Mouse (Mus musculus) limb, embryonic 14.5 days (tissue): ENCODE measurements around the gene Gtf2f1. TPM values are rescaled to one million over a fixed set of nuclear protein-coding genes. Genes with fewer than 3 reads are reported as not detected.

Experiments
- ATAC-seq: fragments of 200-750 bp; cut with Nextera tagmentation; 2 replicates; pipeline ENCODE4 v1.8.0; 2017; ENCODE audit warnings: low read depth, moderate number of reproducible peaks, moderate TSS enrichment; ENCODE audit not compliant: low FRiP score
- DNase-seq: peaks from one replicate; pipeline ENCODE4 v3.0.0-alpha.2; 2015; ENCODE audit warnings: low spot score
- H3K27ac ChIP-seq: fragments of 300-500 bp; sonication (generic); replicated peaks from 2 replicates; pipeline ENCODE4 v1.5.1; 2014; ENCODE audit warnings: low read depth, mild to moderate bottlenecking, low read length, moderate library complexity, mixed read lengths
- H3K27me3 ChIP-seq: fragments of 300-500 bp; sonication (generic); 2 replicates; pipeline ENCODE4 v1.6.1; 2014; ENCODE audit warnings: low read length, mixed read lengths; ENCODE audit not compliant: control insufficient read depth, insufficient read depth
- H3K36me3 ChIP-seq: fragments of 300-500 bp; sonication (generic); 2 replicates; pipeline ENCODE4 v1.6.1; 2014; ENCODE audit warnings: mild to moderate bottlenecking, low read length, moderate library complexity, mixed read lengths; ENCODE audit not compliant: control insufficient read depth, insufficient read depth
- H3K4me1 ChIP-seq: fragments of 300-500 bp; sonication (generic); 2 replicates; pipeline ENCODE4 v1.6.1; 2014; ENCODE audit warnings: antibody characterized with exemption, low read length, mixed read lengths; ENCODE audit not compliant: control insufficient read depth, insufficient read depth
- H3K4me2 ChIP-seq: fragments of 300-500 bp; sonication (generic); replicated peaks from 2 replicates; pipeline ENCODE4 v1.6.1; 2014; ENCODE audit warnings: low read depth, mild to moderate bottlenecking, low read length, moderate library complexity; ENCODE audit not compliant: severe bottlenecking
- H3K4me3 ChIP-seq: fragments of 300-500 bp; sonication (generic); replicated peaks from 2 replicates; pipeline ENCODE4 v1.5.1; 2014; ENCODE audit warnings: low read length
- H3K9ac ChIP-seq: fragments of 300-500 bp; sonication (generic); 2 replicates; pipeline ENCODE4 v1.6.1; 2014; ENCODE audit warnings: mild to moderate bottlenecking, low read depth, low read length, moderate library complexity; ENCODE audit not compliant: severe bottlenecking
- H3K9me3 ChIP-seq: fragments of 300-500 bp; sonication (generic); 2 replicates; pipeline ENCODE4 v1.6.1; 2016; ENCODE audit warnings: low read length; ENCODE audit not compliant: control insufficient read depth
- POLR2A ChIP-seq: fragments of 200-500 bp; IDR thresholded peaks from 2 replicates; pipeline ENCODE4 v1.8.0; 2012; ENCODE audit warnings: inconsistent platforms, mild to moderate bottlenecking, moderate library complexity, borderline replicate concordance; ENCODE audit not compliant: insufficient read depth, insufficient read length; ENCODE audit errors: extremely low read depth
- WGBS: fragments of 180-500 bp; shearing (Covaris S2); extraction: QIAGEN DNeasy Blood & Tissue Kit; methylation state at CpG from one replicate; pipeline ENCODE4 v1.1.7; 2014; 5-methylcytosine and 5-hydroxymethylcytosine counted together
- polyA plus RNA-seq, 2 experiments: library from polyadenylated mRNA; depleted of rRNA in 1 of 2; stranded (reverse) in 1 of 2; unstranded in 1 of 2; fragments of >200 nt; fragmentation: Nextera tagmentation in 1 of 2; extraction: Ambion mirVana in 1 of 2; gene quantifications; 2 replicates each; pipeline versions ENCODE4 v1.2.1 to v1.2.3; 2012 to 2014

The Gtf2f1 gene
- polyA plus RNA-seq, 2 experiments: 54.1 to 68.5 TPM

DNA sequence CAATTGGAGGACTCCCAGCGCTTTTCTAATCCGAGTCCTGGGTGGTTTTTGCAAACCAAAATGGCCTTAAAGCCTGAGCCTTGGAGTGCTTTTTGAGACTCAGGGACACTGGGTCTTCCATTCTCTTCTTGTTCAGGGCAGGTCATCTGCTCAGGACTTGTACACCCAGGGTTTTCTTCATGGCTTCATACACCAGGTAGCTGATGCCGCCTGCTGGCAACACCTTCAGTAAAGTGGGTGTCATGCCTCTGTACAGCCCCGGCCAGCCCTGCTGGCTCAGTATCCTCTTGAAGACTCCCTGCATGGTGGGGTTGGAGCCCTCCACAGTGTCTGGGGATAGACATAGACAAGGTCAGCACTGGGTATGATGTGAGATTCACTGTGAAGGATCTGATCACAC is 21.8 kb upstream of the Gtf2f1 start:
- H3K4me3 ChIP-seq: no peak overlapping the region; the same call in 1 of the 2 replicates
- H3K4me1 ChIP-seq: peaks cover 14% of the 10 kb centered on the region
- no peak overlapping the region for H3K27ac ChIP-seq
- H3K27me3 ChIP-seq: peaks cover 3% of the 10 kb centered on the region; the same call in 1 of the 2 replicates
- TF ChIP-seq POLR2A: no peak
- ATAC-seq (no peak), DNase-seq (no peak)
- H3K9me3 ChIP-seq: no peaks in the 10 kb centered on the region
- no peak overlapping the region for H3K9ac ChIP-seq
- no peak overlapping the region for H3K4me2 ChIP-seq
- peaks cover 10% of the 10 kb centered on the region for H3K36me3 ChIP-seq
- WGBS: 87% methylated on average over 4 of the region's 4 CpGs

DNA sequence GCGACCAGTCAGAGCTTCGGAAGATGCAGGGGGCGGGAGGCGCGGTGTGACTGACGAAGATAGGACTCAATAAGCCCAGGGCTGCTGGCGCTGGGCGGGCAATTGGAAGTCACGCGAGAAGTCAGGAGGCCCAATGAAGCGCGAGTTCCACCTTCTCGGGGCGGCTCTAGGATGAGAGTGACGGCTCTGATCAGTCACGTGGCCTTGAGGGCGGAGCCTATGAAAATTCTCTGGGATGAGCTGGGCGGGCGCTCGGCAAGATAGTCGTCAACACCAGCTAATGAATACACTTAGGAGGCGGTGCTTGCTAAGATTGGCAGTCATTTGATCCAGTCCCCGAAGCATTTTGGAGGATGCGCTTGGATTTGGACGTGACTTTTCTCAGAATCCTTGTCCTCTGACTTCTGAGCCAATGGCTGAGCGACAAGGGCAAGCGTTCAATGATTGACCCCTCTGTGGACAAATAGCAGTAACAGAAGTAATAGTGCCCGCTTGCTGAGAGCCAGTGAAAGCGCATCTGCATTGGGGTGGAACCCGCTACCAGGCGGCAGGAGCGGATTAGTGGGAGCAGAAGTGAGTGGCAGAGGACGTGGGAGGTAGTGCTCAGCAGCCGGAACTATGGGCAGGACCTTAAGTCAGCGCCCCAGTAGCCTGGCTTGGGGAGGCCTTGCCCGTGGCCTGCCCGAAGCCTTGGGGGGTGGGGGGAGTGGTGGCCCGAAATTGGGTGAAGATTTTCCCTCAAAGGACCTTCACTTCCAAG is 20.8 kb upstream of the Gtf2f1 start:
- peak overlapping the region; percentile 94 for H3K4me3 ChIP-seq
- peak; percentile 91; the same call in 1 of the 2 replicates for TF ChIP-seq POLR2A
- peak; percentile 97 for ATAC-seq
- H3K4me1 ChIP-seq: peaks cover 14% of the 10 kb centered on the region
- peak overlapping the region; percentile 40; the same call in 1 of the 2 replicates for H3K9ac ChIP-seq
- peaks cover 20% of the 10 kb centered on the region for H3K36me3 ChIP-seq
- no peaks in the 10 kb centered on the region for H3K9me3 ChIP-seq
- DNase-seq: peak; percentile 100
- under 1% methylated on average over 38 of the region's 38 CpGs for WGBS
- H3K4me2 ChIP-seq: peak overlapping the region; percentile 64
- H3K27me3 ChIP-seq: no peaks in the 10 kb centered on the region
- H3K27ac ChIP-seq: peak overlapping the region; percentile 53

DNA sequence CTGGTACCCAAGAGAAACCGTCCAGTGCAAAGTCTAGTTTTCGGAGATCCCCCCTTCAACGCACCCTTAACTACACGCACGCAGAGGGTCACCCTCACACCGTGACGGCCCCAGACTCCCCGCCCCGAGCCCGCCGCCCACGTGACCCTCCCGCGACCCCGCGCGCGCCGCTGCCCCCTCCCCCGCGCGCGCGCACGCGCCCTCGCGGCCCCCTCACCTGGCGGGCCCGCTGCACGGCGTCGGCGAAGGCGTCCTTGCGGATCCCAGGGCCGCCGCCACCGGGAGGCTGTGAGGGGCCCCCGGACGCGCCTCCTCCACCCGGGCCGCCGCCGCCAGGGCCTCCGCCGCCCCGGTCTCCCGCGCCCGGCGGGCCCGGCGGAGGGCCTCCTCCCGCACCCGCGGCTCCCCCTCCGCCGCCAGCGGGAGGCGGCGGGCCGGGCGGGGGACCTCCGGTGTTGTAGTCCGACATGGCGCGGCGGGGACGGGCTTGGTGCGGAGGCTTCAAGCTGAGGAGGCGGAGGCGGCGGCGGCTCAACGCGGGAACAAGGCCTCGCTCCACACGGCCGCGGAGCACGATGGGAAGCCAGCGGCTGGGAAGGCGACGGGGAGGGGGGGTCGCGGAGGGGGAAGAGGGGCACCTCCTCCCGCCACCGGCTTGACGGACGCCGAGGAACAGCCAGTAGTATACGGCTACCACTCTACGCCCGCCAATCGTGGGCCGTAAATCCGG is 20.0 kb upstream of the Gtf2f1 start, which contains the start of gene Khsrp:
TSS of gene Khsrp (minus strand) at position 592 of the 730 bp plus-strand sequence.
- H3K4me1 ChIP-seq: peaks cover 14% of the 10 kb centered on the region
- H3K9ac ChIP-seq: peak within 1 kb of the TSS; percentile 100
- peak; percentile 54; the same call in 1 of the 2 replicates for TF ChIP-seq POLR2A
- DNase-seq (peak; percentile 9), ATAC-seq (no peak)
- peak within 1 kb of the TSS; percentile 94 for H3K27ac ChIP-seq
- no peaks in the 10 kb centered on the region for H3K27me3 ChIP-seq
- WGBS: 1% methylated on average over 37 of the region's 99 CpGs
- H3K9me3 ChIP-seq: no peaks in the 10 kb centered on the region
- H3K36me3 ChIP-seq: peaks cover 27% of the 10 kb centered on the region
- peak within 1 kb of the TSS; percentile 94 for H3K4me3 ChIP-seq
- H3K4me2 ChIP-seq: peak within 1 kb of the TSS; percentile 96

DNA sequence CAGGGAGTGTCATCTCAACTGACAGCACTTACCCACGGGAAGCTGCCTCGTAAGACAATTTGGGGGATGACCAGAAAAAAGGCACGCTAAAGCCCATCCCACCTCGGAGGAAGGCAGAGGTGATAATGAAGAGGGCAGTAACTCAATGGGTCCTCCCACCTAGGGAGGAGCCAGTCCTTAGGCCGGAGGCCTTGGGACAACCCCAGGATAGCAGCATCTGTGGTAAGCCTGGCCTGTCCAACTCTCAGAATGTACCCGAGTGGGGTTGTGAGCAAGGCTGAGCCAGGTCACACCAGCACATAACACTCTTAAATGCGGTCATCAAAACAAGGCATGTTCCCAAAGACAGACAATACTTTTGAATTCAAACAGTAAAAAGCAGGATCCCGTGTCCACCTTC is 18.6 kb upstream of the Gtf2f1 start:
- no peak for TF ChIP-seq POLR2A
- Histone ChIP-seq H3K27ac (no peak overlapping the region), H3K4me2 (peak overlapping the region; percentile 96), H3K36me3 (peaks cover 41% of the 10 kb centered on the region), H3K4me1 (peaks cover 14% of the 10 kb centered on the region), H3K9ac (peak overlapping the region; percentile 100), H3K9me3 (no peaks in the 10 kb centered on the region), H3K4me3 (peak overlapping the region; percentile 94), H3K27me3 (no peaks in the 10 kb centered on the region)
- WGBS: 31% methylated on average over 8 of the region's 8 CpGs
- DNase-seq (no peak), ATAC-seq (no peak)

DNA sequence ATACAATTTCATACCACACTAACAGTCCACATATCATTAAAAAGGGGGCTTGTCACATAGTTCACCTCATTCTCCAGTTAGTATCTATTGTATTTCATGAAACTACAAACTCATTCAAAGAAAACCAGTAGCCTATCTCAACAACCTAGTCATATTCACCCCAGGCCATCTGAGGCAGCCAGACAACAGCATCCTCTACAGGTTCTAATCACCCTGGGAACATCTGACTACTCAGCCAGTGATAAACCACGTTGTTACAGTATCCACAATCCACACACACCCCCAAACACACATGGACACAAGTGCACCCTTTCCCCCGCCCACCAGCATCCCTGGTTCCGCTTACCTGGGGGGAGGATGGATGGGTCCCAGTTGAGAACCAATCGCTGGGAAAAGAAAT is 16.4 kb upstream of the Gtf2f1 start:
- DNase-seq (no peak), ATAC-seq (no peak)
- 93% methylated on average over 4 of the region's 4 CpGs for WGBS
- TF ChIP-seq POLR2A: no peak
- Histone ChIP-seq H3K9me3 (no peaks in the 10 kb centered on the region), H3K27ac (no peak overlapping the region), H3K36me3 (peaks cover 63% of the 10 kb centered on the region), H3K9ac (no peak overlapping the region), H3K27me3 (no peaks in the 10 kb centered on the region), H3K4me1 (peaks cover 14% of the 10 kb centered on the region), H3K4me3 (no peak overlapping the region), H3K4me2 (no peak overlapping the region)
